Mouse (Mus musculus) kidney, postnatal 0 days (tissue): ENCODE measurements around the gene Snx4. TPM values are rescaled to one million over a fixed set of nuclear protein-coding genes. Genes with fewer than 3 reads are reported as not detected.

Experiments used
- ATAC-seq: fragments of 200-750 bp; cut with Nextera tagmentation; replicated peaks from 2 replicates; pipeline ENCODE4 v1.8.0; 2017; ENCODE audit warnings: low read depth, moderate number of reproducible peaks, moderate TSS enrichment, moderate library complexity; ENCODE audit not compliant: low FRiP score
- DNase-seq: peaks from one replicate; pipeline ENCODE4 v3.0.0-alpha.2; 2016; ENCODE audit warnings: low spot score
- H3K27ac ChIP-seq: fragments of 300-500 bp; sonication (generic); 2 replicates; pipeline ENCODE4 v1.5.1; 2014; ENCODE audit warnings: mild to moderate bottlenecking
- H3K27me3 ChIP-seq: fragments of 300-500 bp; sonication (generic); 2 replicates; pipeline ENCODE4 v1.6.1; 2014; ENCODE audit warnings: low read length, mixed read lengths; ENCODE audit not compliant: insufficient read depth
- H3K36me3 ChIP-seq: fragments of 300-500 bp; sonication (generic); 2 replicates; pipeline ENCODE4 v1.6.1; 2014; ENCODE audit warnings: low read length, mixed read lengths; ENCODE audit not compliant: insufficient read depth
- H3K4me1 ChIP-seq: fragments of 300-500 bp; sonication (generic); replicated peaks from 2 replicates; pipeline ENCODE4 v1.6.1; 2014; ENCODE audit warnings: antibody characterized with exemption, low read length, mixed read lengths; ENCODE audit not compliant: insufficient read depth
- H3K4me2 ChIP-seq: fragments of 300-500 bp; sonication (generic); 2 replicates; pipeline ENCODE4 v1.6.1; 2014; ENCODE audit warnings: mild to moderate bottlenecking, low read length, moderate library complexity, mixed read lengths
- H3K4me3 ChIP-seq: fragments of 300-500 bp; sonication (generic); replicated peaks from 2 replicates; pipeline ENCODE4 v1.5.1; 2014; ENCODE audit warnings: low read depth, low read length
- H3K9ac ChIP-seq: fragments of 300-500 bp; sonication (generic); 2 replicates; pipeline ENCODE4 v1.6.1; 2014; ENCODE audit warnings: low read depth, low read length
- H3K9me3 ChIP-seq: fragments of 300-500 bp; sonication (generic); replicated peaks from 2 replicates; pipeline ENCODE4 v1.6.1; 2016; ENCODE audit warnings: low read length, inconsistent platforms, mixed read lengths
- CTCF ChIP-seq: IDR thresholded peaks from 2 replicates; pipeline ENCODE4 v1.5.1; 2016; ENCODE audit warnings: antibody characterized with exemption, low read depth, mild to moderate bottlenecking, moderate library complexity
- WGBS: fragments of 180-500 bp; shearing (Covaris S2); extraction: QIAGEN DNeasy Blood & Tissue Kit; methylation state at CpG from one replicate; pipeline ENCODE4 v1.1.7; 2014; 5-methylcytosine and 5-hydroxymethylcytosine counted together
- polyA plus RNA-seq: library from polyadenylated mRNA; unstranded; fragments of >200 nt; fragmentation: Nextera tagmentation; extraction: Ambion mirVana; gene quantifications from 2 replicates; pipeline ENCODE4 v1.2.1, GENCODE M21; 2015

Snx4 gene
- polyA plus RNA-seq, 1 experiment from 2014 or later: 90.6 TPM

- Histone ChIP-seq H3K9me3 (no peaks in the 10 kb centered on the region), H3K4me2 (no peak overlapping the region), H3K9ac (no peak overlapping the region), H3K27ac (no peak overlapping the region), H3K36me3 (peaks cover 9% of the 10 kb centered on the region; the same call in 1 of the 2 replicates), H3K4me3 (no peak overlapping the region), H3K4me1 (no peaks in the 10 kb centered on the region), H3K27me3 (no peaks in the 10 kb centered on the region)
- no peak for TF ChIP-seq CTCF
- DNase-seq (no peak), ATAC-seq (no peak)
- 94% methylated on average over 5 of the region's 5 CpGs for whole genome bisulfite sequencing
Measured at GRCm38 (mm10) chr16:33246526-33246925, 4.7 kb upstream of the Snx4 start.

- no peak overlapping the region for H3K4me3 ChIP-seq
- no peaks in the 10 kb centered on the region for H3K9me3 ChIP-seq
- no peaks in the 10 kb centered on the region for H3K4me1 ChIP-seq
- DNase-seq: no peak
- no peak overlapping the region for H3K27ac ChIP-seq
- peaks cover 7% of the 10 kb centered on the region; the same call in 1 of the 2 replicates for H3K36me3 ChIP-seq
- WGBS: 73% methylated on average over 2 of the region's 2 CpGs
- H3K4me2 ChIP-seq: no peak overlapping the region
- ATAC-seq: no peak
- TF ChIP-seq CTCF: no peak
- H3K27me3 ChIP-seq: no peaks in the 10 kb centered on the region
- no peak overlapping the region for H3K9ac ChIP-seq
Measured at GRCm38 (mm10) chr16:33247006-33247405, 4.2 kb upstream of the Snx4 start.

- peak overlapping the region; percentile 92 for H3K9ac ChIP-seq
- no peaks in the 10 kb centered on the region for H3K36me3 ChIP-seq
- no peak for TF ChIP-seq CTCF
- peak overlapping the region; percentile 75 for H3K4me2 ChIP-seq
- no peaks in the 10 kb centered on the region for H3K4me1 ChIP-seq
- peak overlapping the region; percentile 83 for H3K27ac ChIP-seq
- H3K4me3 ChIP-seq: peak overlapping the region; percentile 87
- ATAC-seq (peak; percentile 4; the same call in 1 of the 2 replicates), DNase-seq (peak; percentile 68)
- no peaks in the 10 kb centered on the region for H3K27me3 ChIP-seq
- no peaks in the 10 kb centered on the region for H3K9me3 ChIP-seq
- WGBS: 13% methylated on average over 9 of the region's 9 CpGs
Measured at GRCm38 (mm10) chr16:33250651-33251120, 556 bp upstream of the Snx4 start.

- H3K4me2 ChIP-seq: no peak overlapping the region
- no peak for TF ChIP-seq CTCF
- H3K4me3 ChIP-seq: no peak overlapping the region
- no peaks in the 10 kb centered on the region for H3K36me3 ChIP-seq
- H3K27me3 ChIP-seq: no peaks in the 10 kb centered on the region
- ATAC-seq: no peak
- 80% methylated on average over 7 of the region's 7 CpGs for WGBS
- no peaks in the 10 kb centered on the region for H3K4me1 ChIP-seq
- H3K9me3 ChIP-seq: no peaks in the 10 kb centered on the region
- no peak overlapping the region for H3K9ac ChIP-seq
- DNase-seq: no peak
- no peak overlapping the region for H3K27ac ChIP-seq
Measured at GRCm38 (mm10) chr16:33255601-33256000, 4.4 kb downstream of the Snx4 start.

- no peak overlapping the region for H3K4me3 ChIP-seq
- no peaks in the 10 kb centered on the region for H3K9me3 ChIP-seq
- ATAC-seq (no peak), DNase-seq (no peak)
- no peaks in the 10 kb centered on the region for H3K36me3 ChIP-seq
- H3K4me1 ChIP-seq: no peaks in the 10 kb centered on the region
- WGBS: 88% methylated on average over 2 of the region's 2 CpGs
- no peak overlapping the region for H3K9ac ChIP-seq
- H3K27me3 ChIP-seq: no peaks in the 10 kb centered on the region
- H3K27ac ChIP-seq: no peak overlapping the region
- TF ChIP-seq CTCF: no peak
- no peak overlapping the region for H3K4me2 ChIP-seq
Measured at GRCm38 (mm10) chr16:33258530-33258929, 7.3 kb downstream of the Snx4 start.

GRCm38 (mm10) chr16:33259824-33260223 is 8.6 kb downstream of the Snx4 start:
- Histone ChIP-seq H3K4me1 (no peaks in the 10 kb centered on the region), H3K36me3 (no peaks in the 10 kb centered on the region), H3K4me3 (no peak overlapping the region), H3K9me3 (no peaks in the 10 kb centered on the region), H3K27me3 (no peaks in the 10 kb centered on the region), H3K27ac (no peak overlapping the region), H3K9ac (no peak overlapping the region), H3K4me2 (no peak overlapping the region)
- DNase-seq: no peak
- 74% methylated on average over 3 of the region's 3 CpGs for WGBS
- no peak for ATAC-seq
- no peak for TF ChIP-seq CTCF

GRCm38 (mm10) chr16:33260825-33261224 is 9.6 kb downstream of the Snx4 start:
- Histone ChIP-seq H3K4me2 (no peak overlapping the region), H3K4me1 (no peaks in the 10 kb centered on the region), H3K27ac (no peak overlapping the region), H3K4me3 (no peak overlapping the region), H3K9me3 (no peaks in the 10 kb centered on the region), H3K9ac (no peak overlapping the region), H3K27me3 (no peaks in the 10 kb centered on the region), H3K36me3 (0 out of 2 replicates have a peak, but pooled peaks cover 8% of the 10 kb centered on the region)
- no peak for ATAC-seq
- no peak for DNase-seq
- TF ChIP-seq CTCF: no peak
- 77% methylated on average over 8 of the region's 8 CpGs for WGBS
